Mouse (Mus musculus) ovary, postnatal 36 days (tissue): ENCODE data around the gene Gpd1.

Source experiments
- DNase-seq: peaks from one replicate; pipeline ENCODE4 v3.0.0; 2022; ENCODE audit warnings: low spot score, mixed read lengths

The Gpd1 gene

DNA sequence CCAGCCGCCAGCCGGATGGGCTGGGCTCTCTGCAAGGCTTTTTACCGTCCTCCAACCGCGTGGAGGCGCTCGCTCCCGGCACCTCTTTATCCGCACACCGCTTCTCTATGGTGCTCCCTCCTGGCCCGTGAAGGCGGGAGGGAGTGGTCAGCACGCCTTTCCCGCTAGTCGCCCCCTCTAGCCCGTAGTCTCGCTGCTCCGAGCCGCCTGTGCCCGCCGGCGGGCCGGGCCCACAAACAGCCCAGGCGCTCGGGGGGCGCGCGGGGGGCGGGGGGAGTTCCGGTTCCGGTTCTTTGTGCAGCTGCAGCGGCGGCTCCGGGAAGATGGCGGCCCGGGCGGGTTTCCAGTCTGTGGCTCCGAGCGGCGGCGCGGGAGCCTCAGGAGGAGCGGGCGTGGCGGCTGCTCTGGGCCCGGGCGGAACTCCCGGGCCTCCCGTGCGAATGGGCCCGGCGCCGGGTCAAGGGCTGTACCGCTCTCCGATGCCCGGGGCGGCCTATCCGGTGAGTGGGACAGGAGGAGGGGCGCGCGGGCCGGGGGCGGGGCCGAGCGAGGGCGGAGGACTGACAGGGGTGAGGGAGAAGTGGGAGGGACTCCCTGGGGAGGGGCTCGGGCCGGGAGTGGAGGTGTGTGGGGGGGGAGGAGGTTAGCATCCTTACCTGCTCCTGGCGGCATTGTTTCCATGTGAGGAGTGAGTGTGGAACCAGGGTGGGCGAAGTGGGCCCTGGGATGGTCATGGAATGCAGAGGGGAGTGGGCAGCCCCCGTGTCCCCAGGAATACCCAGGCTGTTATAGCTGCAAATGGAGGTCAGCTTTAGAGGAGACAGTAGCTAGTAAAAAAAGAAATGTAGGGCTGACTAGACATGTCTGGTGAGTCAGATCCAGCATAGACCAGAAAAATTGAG, 15.1 kb upstream of the Gpd1 start, which contains the start of gene Smarcd1:
Gene Smarcd1 (plus strand): TSS at position 131 of the 902 bp plus-strand sequence.
- DNase-seq = peak; percentile 95

DNA sequence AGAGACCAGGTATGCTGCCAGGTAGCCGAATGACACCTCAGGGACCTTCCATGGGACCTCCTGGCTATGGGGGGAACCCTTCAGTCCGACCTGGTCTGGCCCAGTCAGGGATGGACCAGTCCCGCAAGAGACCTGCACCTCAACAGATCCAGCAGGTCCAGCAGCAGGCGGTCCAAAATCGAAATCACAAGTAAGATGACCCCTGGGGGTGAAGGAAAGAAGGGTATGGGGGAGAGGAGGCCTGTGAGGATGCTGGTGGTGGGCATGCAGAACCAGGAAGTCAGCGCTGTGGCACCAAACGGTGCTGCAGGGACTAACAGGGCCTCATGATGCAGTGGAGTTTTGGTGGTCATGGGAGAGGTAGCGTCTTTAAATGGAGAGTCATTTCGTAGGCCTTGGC, 14.2 kb upstream of the Gpd1 start:
- no peak for DNase-seq

DNA sequence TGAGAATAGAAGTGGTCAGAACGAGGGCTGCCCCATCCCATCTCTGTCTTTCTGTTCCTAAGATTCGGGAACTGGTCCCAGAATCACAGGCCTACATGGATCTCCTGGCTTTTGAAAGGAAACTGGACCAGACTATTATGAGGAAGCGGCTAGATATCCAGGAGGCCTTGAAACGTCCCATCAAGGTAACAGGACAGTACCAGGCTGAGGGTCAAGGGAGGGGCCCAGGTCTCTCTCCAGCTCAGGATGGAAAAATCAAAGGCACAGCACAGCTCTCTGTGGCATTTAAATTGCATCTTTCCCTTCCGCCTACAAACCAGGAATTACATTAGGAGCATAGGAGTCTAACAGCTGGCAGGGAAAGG, 13.7 kb upstream of the Gpd1 start:
- no peak for DNase-seq

DNA sequence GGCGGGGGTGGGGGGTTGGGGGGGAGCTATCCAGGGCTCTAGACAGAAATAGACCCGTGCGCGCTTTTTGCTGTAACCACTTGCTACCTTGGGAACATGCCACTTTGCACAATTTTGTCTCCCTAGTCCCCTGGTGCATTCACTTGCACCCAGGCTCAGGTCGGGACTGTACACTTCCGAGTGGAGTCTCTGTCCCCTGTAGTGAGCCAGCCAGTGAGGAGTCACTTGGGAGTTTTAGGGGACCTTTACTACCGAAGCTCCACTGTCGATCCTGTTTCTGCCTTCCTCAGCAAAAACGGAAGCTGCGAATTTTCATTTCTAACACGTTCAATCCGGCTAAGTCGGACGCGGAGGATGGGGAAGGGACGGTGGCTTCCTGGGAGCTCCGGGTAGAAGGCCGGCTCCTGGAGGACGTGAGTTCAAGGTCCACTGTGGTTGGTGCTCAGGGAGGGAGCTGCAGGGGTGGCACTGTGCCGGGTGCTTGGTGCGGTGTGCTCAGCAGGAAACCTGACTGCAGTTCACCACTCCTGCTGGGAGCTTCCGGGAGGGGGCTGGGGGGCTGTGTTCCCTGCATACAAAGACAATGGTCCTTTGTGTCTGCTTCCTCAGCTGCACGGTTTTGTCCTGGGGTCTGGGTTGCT, 13.2 kb upstream of the Gpd1 start:
- no peak for DNase-seq

DNA sequence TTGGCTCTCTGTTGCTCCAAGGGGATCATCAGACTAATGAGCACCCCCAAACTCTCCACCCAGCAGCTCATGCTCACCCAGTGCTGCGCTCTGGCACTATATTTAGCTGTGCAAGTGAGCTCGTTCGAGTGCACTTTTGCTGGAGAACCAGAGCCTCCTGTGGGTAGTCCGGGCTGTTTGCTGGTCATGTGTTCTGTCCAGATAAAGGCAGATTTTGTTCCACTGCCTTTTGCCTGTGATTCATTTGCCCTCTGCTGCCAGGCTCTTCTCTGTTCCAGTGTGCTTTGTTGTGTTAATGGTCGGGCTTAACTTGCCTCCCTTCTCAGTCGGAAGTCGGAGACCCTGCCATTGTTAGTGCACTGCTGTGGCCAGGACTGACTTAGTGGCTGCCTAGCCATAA, 12.4 kb upstream of the Gpd1 start:
- DNase-seq = no peak

GRCm38 (mm10) chr15:99705440-99706048, 11.8 kb upstream of the Gpd1 start, which contains the start of gene Gm17349:
TSS of gene Gm17349 (minus strand) at chr15:99705490.
- peak; percentile 56 for DNase-seq

DNA sequence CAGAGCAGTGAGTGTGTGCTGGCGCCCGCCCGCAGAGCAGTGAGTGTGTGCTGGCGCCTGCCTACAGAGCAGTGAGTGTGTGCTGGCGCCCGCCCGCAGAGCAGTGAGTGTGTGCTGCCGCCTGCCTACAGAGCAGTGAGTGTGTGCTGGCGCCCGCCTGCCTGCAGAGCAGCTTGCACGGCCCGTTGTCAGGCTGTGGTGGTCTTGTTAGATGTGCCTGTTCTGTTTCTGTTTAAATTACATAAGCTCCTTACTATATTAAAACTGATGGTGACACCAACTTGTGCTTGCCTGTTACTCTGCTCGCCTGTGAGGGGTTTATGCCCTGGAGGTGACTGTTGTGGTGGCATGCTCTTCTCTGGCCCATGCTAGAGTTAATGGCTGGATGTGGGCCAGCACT, 9.1 kb upstream of the Gpd1 start:
- no peak for DNase-seq

DNA sequence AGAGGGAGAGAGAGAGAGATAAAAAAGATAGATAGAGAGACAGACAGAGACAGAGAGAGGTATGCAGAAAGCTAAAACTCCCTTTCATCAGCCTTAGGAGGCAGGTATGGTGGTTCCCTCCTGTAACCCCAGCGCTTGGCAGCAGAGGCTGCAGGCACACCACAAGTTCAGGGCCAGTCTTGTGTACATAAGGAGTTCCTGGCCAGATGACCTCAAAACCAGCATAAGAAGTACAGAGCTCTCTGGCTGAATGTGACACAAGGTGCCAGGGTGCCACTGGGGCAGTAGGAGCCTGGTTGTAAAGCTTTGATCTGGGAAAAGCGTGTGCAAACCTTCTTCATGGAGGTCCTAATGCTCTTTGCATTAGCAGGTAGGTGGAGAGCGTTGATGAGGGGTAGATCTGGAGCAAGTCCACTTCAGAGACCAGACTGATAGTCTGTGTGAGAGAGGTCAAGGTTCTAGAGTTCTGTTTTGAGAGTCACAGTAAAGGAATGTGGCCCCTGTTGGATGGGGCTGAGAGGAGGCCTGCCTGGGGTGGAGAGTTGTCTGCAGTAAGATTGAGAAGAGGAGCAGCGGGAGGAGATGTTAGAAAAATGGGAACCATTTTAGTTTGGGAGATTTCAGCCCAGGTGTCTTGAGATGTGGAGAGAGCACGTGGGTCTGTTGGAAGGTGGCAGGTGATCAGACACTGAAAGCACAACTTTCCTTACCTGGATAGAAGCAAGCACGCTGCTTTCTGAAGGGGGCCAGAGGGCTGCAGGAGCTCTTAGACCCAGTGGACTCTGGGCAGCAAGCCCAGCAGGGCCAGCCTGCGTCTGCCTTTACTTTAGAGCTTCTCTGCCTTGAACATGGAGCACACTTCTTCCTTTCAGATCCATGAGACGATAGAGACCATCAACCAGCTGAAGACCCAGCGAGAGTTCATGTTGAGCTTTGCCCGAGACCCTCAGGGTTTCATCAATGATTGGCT, 6.8 kb upstream of the Gpd1 start:
- no peak for DNase-seq

GRCm38 (mm10) chr15:99711491-99711890, 5.8 kb upstream of the Gpd1 start:
- DNase-seq = no peak

DNA sequence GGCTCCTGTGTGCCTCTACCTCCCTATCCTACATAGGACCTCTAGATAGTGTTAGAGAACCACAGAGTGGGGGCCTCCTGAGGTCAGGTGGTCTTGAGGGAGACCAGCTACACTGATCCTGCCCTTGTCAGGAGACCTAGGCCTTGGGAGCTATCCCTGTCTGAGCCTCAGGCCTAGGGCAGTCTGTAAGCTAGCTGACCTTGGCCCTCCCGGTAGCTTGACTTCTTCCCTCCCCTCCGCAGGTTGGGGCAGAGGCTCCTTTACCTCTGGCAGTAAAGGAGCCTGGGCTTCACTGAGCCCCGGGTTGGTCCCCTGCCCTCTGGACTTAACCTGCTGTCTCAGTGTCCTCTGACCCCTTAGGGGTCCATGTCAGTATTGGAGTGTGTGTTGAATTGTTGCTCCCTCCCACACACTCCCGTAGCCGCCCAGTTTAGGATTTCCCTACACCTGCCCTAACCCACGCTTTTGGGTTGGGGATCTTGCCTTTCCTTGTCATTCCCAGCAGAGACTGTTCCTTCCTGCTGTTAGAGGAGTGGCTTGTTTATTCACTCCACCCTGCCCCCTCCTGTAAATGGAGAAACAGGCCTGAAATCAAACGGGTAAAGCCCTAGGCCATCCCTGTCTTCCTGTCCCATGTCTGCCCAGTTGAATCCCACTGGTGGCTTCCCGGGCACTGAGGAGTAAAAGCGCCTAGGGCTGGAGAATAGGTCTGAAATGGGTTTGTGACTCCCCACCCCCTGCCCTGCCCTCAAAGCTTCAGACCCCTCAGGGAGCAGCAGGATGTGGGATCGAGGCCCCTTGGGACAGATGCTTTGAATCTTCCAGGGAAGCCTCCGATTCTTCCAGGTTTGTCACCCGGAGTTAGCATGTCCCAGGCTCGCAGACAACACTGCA, 4.4 kb upstream of the Gpd1 start:
- no peak for DNase-seq

- DNase-seq = no peak
Measured at GRCm38 (mm10) chr15:99713569-99713968, 3.7 kb upstream of the Gpd1 start.

GRCm38 (mm10) chr15:99714206-99714605, 3.1 kb upstream of the Gpd1 start:
- DNase-seq = peak; percentile 50

- peak; percentile 72 for DNase-seq
Measured at GRCm38 (mm10) chr15:99714858-99715257, 2.5 kb upstream of the Gpd1 start.

DNA sequence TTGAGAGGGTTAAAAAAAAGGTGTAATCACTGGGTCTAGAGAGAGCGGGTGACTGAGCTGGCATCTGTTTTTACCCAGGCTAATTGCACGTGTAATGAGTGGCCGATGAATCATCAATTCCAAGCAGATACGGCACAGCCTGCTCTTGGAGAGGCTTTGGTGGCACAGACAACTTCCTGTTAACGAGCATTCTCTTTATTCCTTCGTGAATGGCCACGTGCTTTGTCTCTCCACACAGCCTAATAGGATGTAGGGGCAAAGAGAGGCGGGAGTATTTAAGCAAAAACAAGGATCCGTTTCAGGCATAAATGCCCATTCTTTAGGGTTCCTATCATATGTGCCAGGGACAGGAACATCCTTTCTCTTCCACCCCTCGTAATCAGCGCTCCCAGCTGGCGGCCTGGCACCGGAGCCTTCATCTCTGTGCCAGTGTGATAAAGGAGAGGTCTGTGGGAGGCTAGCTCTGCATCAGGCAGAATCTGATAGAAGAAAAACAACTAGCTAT, 1.9 kb upstream of the Gpd1 start:
- DNase-seq = no peak

GRCm38 (mm10) chr15:99715982-99716746, 1.2 kb upstream of the Gpd1 start:
- no peak for DNase-seq

DNA sequence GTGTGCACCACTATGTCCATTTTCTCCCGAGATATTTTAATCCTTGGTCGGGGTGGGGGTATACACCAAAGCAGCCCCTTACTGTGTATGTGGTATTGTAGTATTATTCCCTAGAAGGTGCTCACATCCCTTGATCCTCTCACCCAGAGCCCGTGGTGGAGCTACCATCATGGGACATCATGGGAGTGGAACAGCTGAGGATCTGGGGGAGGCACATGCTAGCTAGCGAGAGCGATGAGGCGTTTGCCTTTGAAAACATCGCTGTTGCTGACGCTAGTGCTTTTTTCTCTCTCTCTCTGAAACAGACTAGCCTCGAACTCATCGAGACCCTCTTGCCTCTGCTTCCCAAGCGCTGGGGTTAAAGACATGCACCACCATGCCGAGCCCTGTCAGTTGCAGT, 501 bp upstream of the Gpd1 start:
- no peak for DNase-seq

DNA sequence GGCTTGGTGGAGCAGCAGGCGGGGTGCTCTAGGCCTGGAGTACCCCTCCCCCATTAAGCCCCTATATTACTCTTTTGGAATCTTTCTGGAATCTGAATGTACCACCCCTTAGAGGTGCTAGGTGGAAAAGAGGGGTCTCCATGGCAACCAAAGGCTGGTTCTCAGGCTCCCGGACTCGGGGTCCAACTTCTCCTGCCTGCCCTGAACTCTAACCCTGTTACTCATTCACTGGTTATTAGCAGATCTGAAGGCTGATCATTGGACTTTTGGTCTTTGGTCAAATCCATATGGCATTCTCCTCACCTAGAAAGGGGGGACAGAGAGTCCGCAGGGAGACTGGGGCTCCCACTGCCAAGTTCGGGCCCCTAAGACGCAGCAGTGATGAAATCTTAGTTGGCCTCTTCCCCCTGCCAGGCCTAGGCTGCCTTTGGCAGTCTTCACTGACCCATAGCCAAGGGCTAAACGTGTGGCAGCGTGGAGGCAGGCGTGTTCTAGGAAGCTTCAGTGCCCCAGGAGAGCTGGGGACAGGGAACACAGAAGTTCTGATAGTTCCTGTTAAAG, 1.2 kb downstream of the Gpd1 start:
- DNase-seq = no peak

- no peak for DNase-seq
Measured at GRCm38 (mm10) chr15:99719865-99720264, 2.5 kb downstream of the Gpd1 start.
